Mouse (Mus musculus) midbrain, embryonic 13.5 days (tissue): ENCODE data around the gene Olr1. TPM values are rescaled to one million over a fixed set of nuclear protein-coding genes. Genes with fewer than 3 reads are reported as not detected.

Experiments
- ATAC-seq: fragments of 200-750 bp; cut with Nextera tagmentation; 2 replicates; pipeline ENCODE4 v1.8.0; 2017; ENCODE audit warnings: mild to moderate bottlenecking, moderate TSS enrichment, moderate library complexity
- H3K27ac ChIP-seq: fragments of 300-500 bp; sonication (generic); 2 replicates; pipeline ENCODE4 v1.5.1; 2015; ENCODE audit warnings: inconsistent platforms, mild to moderate bottlenecking, moderate library complexity
- H3K27me3 ChIP-seq: fragments of 300-500 bp; sonication (generic); 2 replicates; pipeline ENCODE4 v1.6.1; 2015; ENCODE audit warnings: mild to moderate bottlenecking, inconsistent platforms
- H3K36me3 ChIP-seq: fragments of 300-500 bp; sonication (generic); 2 replicates; pipeline ENCODE4 v1.6.1; 2015; ENCODE audit warnings: mild to moderate bottlenecking, inconsistent platforms
- H3K4me1 ChIP-seq: fragments of 300-500 bp; sonication (generic); replicated peaks from 2 replicates; pipeline ENCODE4 v1.6.1; 2015; ENCODE audit warnings: inconsistent platforms
- H3K4me2 ChIP-seq: fragments of 300-500 bp; sonication (generic); replicated peaks from 2 replicates; pipeline ENCODE4 v1.6.1; 2015; ENCODE audit warnings: moderate library complexity, mild to moderate bottlenecking, inconsistent platforms
- H3K4me3 ChIP-seq: fragments of 300-500 bp; sonication (generic); replicated peaks from 2 replicates; pipeline ENCODE4 v1.5.1; 2015; ENCODE audit warnings: mild to moderate bottlenecking, inconsistent platforms
- H3K9ac ChIP-seq: fragments of 300-500 bp; sonication (generic); replicated peaks from 2 replicates; pipeline ENCODE4 v1.6.1; 2015; ENCODE audit warnings: mild to moderate bottlenecking, inconsistent platforms
- H3K9me3 ChIP-seq: fragments of 300-500 bp; sonication (generic); 2 replicates; pipeline ENCODE4 v1.6.1; 2016; ENCODE audit warnings: mild to moderate bottlenecking, inconsistent platforms
- WGBS: fragments of 180-500 bp; shearing (Covaris S2); methylation state at CpG from one replicate; pipeline ENCODE4 v1.1.7; 2015; 5-methylcytosine and 5-hydroxymethylcytosine counted together
- polyA plus RNA-seq: library from polyadenylated mRNA; unstranded; fragments of >200 nt; fragmentation: Nextera tagmentation; extraction: Ambion mirVana; gene quantifications from 2 replicates; pipeline ENCODE4 v1.2.1, GENCODE M21; 2015

The Olr1 gene
- polyA plus RNA-seq, 1 experiment from 2014 or later = not detected

- no peak overlapping the region for H3K9ac ChIP-seq
- H3K27me3 ChIP-seq = no peaks in the 10 kb centered on the region
- no peaks in the 10 kb centered on the region for H3K4me1 ChIP-seq
- no peak overlapping the region for H3K27ac ChIP-seq
- H3K4me3 ChIP-seq = no peak overlapping the region
- 85% methylated on average over 6 of the region's 6 CpGs for WGBS
- no peak overlapping the region for H3K4me2 ChIP-seq
- H3K36me3 ChIP-seq = no peaks in the 10 kb centered on the region
- no peaks in the 10 kb centered on the region for H3K9me3 ChIP-seq
- no peak for ATAC-seq
These were observed 57.2 kb downstream of the Olr1 start for GRCm38 (mm10) chr6:129449743-129450142.

GRCm38 (mm10) chr6:129438033-129438432 is 68.9 kb downstream of the Olr1 start:
- no peaks in the 10 kb centered on the region for H3K36me3 ChIP-seq
- H3K27me3 ChIP-seq = no peaks in the 10 kb centered on the region
- H3K9me3 ChIP-seq = no peaks in the 10 kb centered on the region
- no peaks in the 10 kb centered on the region for H3K4me1 ChIP-seq
- H3K9ac ChIP-seq = no peak overlapping the region
- WGBS = 92% methylated on average over 2 of the region's 2 CpGs
- no peak overlapping the region for H3K4me2 ChIP-seq
- no peak overlapping the region for H3K27ac ChIP-seq
- ATAC-seq = no peak
- no peak overlapping the region for H3K4me3 ChIP-seq

- no peaks in the 10 kb centered on the region for H3K36me3 ChIP-seq
- no peak overlapping the region for H3K27ac ChIP-seq
- WGBS = 94% methylated on average over 3 of the region's 3 CpGs
- no peak overlapping the region for H3K4me2 ChIP-seq
- ATAC-seq = no peak
- H3K27me3 ChIP-seq = no peaks in the 10 kb centered on the region
- H3K9ac ChIP-seq = no peak overlapping the region
- H3K4me3 ChIP-seq = no peak overlapping the region
- no peaks in the 10 kb centered on the region for H3K9me3 ChIP-seq
- no peaks in the 10 kb centered on the region for H3K4me1 ChIP-seq
These were observed 70.9 kb downstream of the Olr1 start for GRCm38 (mm10) chr6:129436025-129436424.

Other genes starting within 250 kb of the Olr1 start
- gene Cd69, start 231.7 kb downstream of the Olr1 start, polyA plus RNA-seq = not detected in 2 replicates
- not detected in 2 replicates for gene 4922502D21Rik, start 175.4 kb downstream of the Olr1 start, polyA plus RNA-seq
- 0.23 TPM in 1 of 2 replicates, not detected in the other for gene Clec12a, start 164.5 kb downstream of the Olr1 start, polyA plus RNA-seq
- gene Clec12b, start 121.3 kb downstream of the Olr1 start, polyA plus RNA-seq = 0.12 TPM in 1 of 2 replicates, not detected in the other
- gene Clec1b, start 109.9 kb downstream of the Olr1 start, polyA plus RNA-seq = 3.6 and 3.9 TPM in 2 replicates
- 0.22 and 0.23 TPM in 2 replicates for gene Clec9a, start 98.3 kb downstream of the Olr1 start, polyA plus RNA-seq
- 1.7 and 1.8 TPM in 2 replicates for gene Clec1a, start 55.2 kb downstream of the Olr1 start, polyA plus RNA-seq
- gene Tmem52b, start 5.4 kb upstream of the Olr1 start, polyA plus RNA-seq = not detected in 2 replicates
- 159 and 164 TPM in 2 replicates for gene Gabarapl1, start 26.0 kb upstream of the Olr1 start, polyA plus RNA-seq
- gene Klre1, start 70.7 kb upstream of the Olr1 start, polyA plus RNA-seq = not detected in 2 replicates
- not detected in 2 replicates for gene Klrd1, start 84.6 kb upstream of the Olr1 start, polyA plus RNA-seq
- 0.22 and 0.38 TPM in 2 replicates for gene Klrk1, start 116.7 kb upstream of the Olr1 start, polyA plus RNA-seq
- gene Klrc3, start 136.2 kb upstream of the Olr1 start, polyA plus RNA-seq = not detected in 2 replicates
- gene Klrc2, start 153.5 kb upstream of the Olr1 start, polyA plus RNA-seq = not detected in 2 replicates
- not detected in 2 replicates for gene Klrc1, start 171.8 kb upstream of the Olr1 start, polyA plus RNA-seq
- gene Klri1, start 210.0 kb upstream of the Olr1 start, polyA plus RNA-seq = not detected in 2 replicates
- not detected in 2 replicates for gene Klri2, start 233.3 kb upstream of the Olr1 start, polyA plus RNA-seq